Mouse (Mus musculus) spleen, postnatal 36 days (tissue): Measurements from ENCODE around the gene Arfip2.

ENCODE experiments used
- DNase-seq, 2 experiments: peaks; one replicate each; pipeline ENCODE4 v3.0.0; 2022; ENCODE audit warnings: low spot score in 2 of 2, mixed read lengths in 1 of 2

Gene Arfip2

GRCm38 (mm10) chr7:105640233-105640893, at the start of gene Arfip2, which contains the start of gene Gm45799:
Arfip2 (minus strand) TSS chr7:105640416.
Gm45799 (plus strand) TSS chr7:105640552.
- peak; percentile 97 for DNase-seq

- DNase-seq: no peak
Measured at GRCm38 (mm10) chr7:105685541-105686197, 45.5 kb upstream of the Arfip2 start.

GRCm38 (mm10) chr7:105650639-105651435, 10.6 kb upstream of the Arfip2 start, which contains the start of gene Dnhd1:
Dnhd1 (plus strand) TSS chr7:105650827.
- DNase-seq: peak; percentile 35 to 47

- DNase-seq: no peak
Measured at GRCm38 (mm10) chr7:105641936-105642335, 1.7 kb upstream of the Arfip2 start.

- DNase-seq: peak in 1 of 2 experiments; percentile 16
Measured at GRCm38 (mm10) chr7:105640894-105641255, 659 bp upstream of the Arfip2 start.

GRCm38 (mm10) chr7:105639756-105640155, 460 bp downstream of the Arfip2 start, which contains the start of gene Timm10b:
Timm10b (plus strand) TSS chr7:105640056.
- no peak for DNase-seq

GRCm38 (mm10) chr7:105639304-105639703, 912 bp downstream of the Arfip2 start:
- DNase-seq: no peak

GRCm38 (mm10) chr7:105638776-105639175, 1.4 kb downstream of the Arfip2 start:
- no peak for DNase-seq

GRCm38 (mm10) chr7:105635726-105636125, 4.5 kb downstream of the Arfip2 start:
- DNase-seq: no peak

- no peak for DNase-seq
Measured at GRCm38 (mm10) chr7:105634272-105634920, 5.8 kb downstream of the Arfip2 start.

GRCm38 (mm10) chr7:105633801-105634135, 6.4 kb downstream of the Arfip2 start:
- DNase-seq: no peak

- DNase-seq: peak; percentile 80 to 84
Measured at GRCm38 (mm10) chr7:105633127-105633800, 7.0 kb downstream of the Arfip2 start, which contains the start of gene Trim3. Trim3 (minus strand) TSS chr7:105633571.

- DNase-seq: no peak
Measured at GRCm38 (mm10) chr7:105632551-105632972, 7.7 kb downstream of the Arfip2 start.

GRCm38 (mm10) chr7:105628633-105629032, 11.6 kb downstream of the Arfip2 start:
- DNase-seq: peak; percentile 35 to 40

- DNase-seq: no peak
Measured at GRCm38 (mm10) chr7:105625397-105625796, 14.8 kb downstream of the Arfip2 start.

GRCm38 (mm10) chr7:105621646-105622292, 18.4 kb downstream of the Arfip2 start:
- DNase-seq: no peak

- no peak for DNase-seq
Measured at GRCm38 (mm10) chr7:105621053-105621452, 19.2 kb downstream of the Arfip2 start.

GRCm38 (mm10) chr7:105619701-105620100, 20.5 kb downstream of the Arfip2 start:
- no peak for DNase-seq

- no peak for DNase-seq
Measured at GRCm38 (mm10) chr7:105617810-105618209, 22.4 kb downstream of the Arfip2 start.

- DNase-seq: no peak
Measured at GRCm38 (mm10) chr7:105616561-105616960, 23.7 kb downstream of the Arfip2 start.

GRCm38 (mm10) chr7:105615720-105616119, 24.5 kb downstream of the Arfip2 start:
- no peak for DNase-seq
